Mouse (Mus musculus) brain, embryonic 14.5 days (tissue): ENCODE data around the gene Gpr156. TPM values are rescaled to one million over a fixed set of nuclear protein-coding genes. Genes with fewer than 3 reads are reported as not detected.

ENCODE experiments used
- DNase-seq: peaks from one replicate; pipeline ENCODE4 v3.0.0-alpha.2; 2011; ENCODE audit warnings: low read depth
- CTCF ChIP-seq: fragments of 200-500 bp; IDR thresholded peaks from 2 replicates; pipeline ENCODE4 v1.5.1; 2012; ENCODE audit warnings: inconsistent platforms, mild to moderate bottlenecking, moderate library complexity, borderline replicate concordance; ENCODE audit not compliant: insufficient read depth, insufficient read length; ENCODE audit errors: extremely low read depth
- POLR2A ChIP-seq: fragments of 200-500 bp; IDR thresholded peaks from 2 replicates; pipeline ENCODE4 v1.6.1; 2012; ENCODE audit warnings: mild to moderate bottlenecking, inconsistent platforms, borderline replicate concordance; ENCODE audit not compliant: poor library complexity, insufficient read depth, insufficient read length, severe bottlenecking; ENCODE audit errors: extremely low read depth
- polyA plus RNA-seq: library from polyadenylated mRNA; depleted of rRNA; stranded (reverse); fragments of >200 nt; gene quantifications from 2 replicates; pipeline ENCODE4 v1.2.3, GENCODE M21; 2012

Gpr156 gene
- polyA plus RNA-seq, 1 experiment = 7.0 TPM

- DNase-seq = peak; percentile 80
- TF ChIP-seq CTCF = no peak
- no peak for TF ChIP-seq POLR2A
These were observed 4.6 kb downstream of the Gpr156 start for GRCm38 (mm10) chr16:37920842-37921409.

- DNase-seq = peak; percentile 93
These were observed 9.8 kb downstream of the Gpr156 start for GRCm38 (mm10) chr16:37926087-37926486.

GRCm38 (mm10) chr16:37927117-37927516, 10.8 kb downstream of the Gpr156 start:
- DNase-seq = peak; percentile 88
- TF ChIP-seq CTCF (no peak), POLR2A (no peak)

More at GRCm38 (mm10) chr16:37926087-37926486, 9.8 kb downstream of the Gpr156 start:
- TF ChIP-seq POLR2A (no peak), CTCF (no peak)

- no peak for TF ChIP-seq POLR2A
- no peak for TF ChIP-seq CTCF
- peak; percentile 70 for DNase-seq
These were observed 12.7 kb downstream of the Gpr156 start for GRCm38 (mm10) chr16:37929006-37929405.

GRCm38 (mm10) chr16:37929626-37930025, 13.3 kb downstream of the Gpr156 start:
- TF ChIP-seq CTCF (0 out of 2 replicates have a peak, but pooled peaks have one; percentile 12), POLR2A (no peak)

GRCm38 (mm10) chr16:37934932-37935331, 18.6 kb downstream of the Gpr156 start:
- DNase-seq = no peak
- TF ChIP-seq POLR2A (no peak), CTCF (peak; percentile 9; the same call in 1 of the 2 replicates)

More at GRCm38 (mm10) chr16:37929626-37930025, 13.3 kb downstream of the Gpr156 start:
- DNase-seq = no peak

GRCm38 (mm10) chr16:37937276-37937675, 21.0 kb downstream of the Gpr156 start:
- DNase-seq = peak; percentile 53
- TF ChIP-seq POLR2A = no peak

GRCm38 (mm10) chr16:37938125-37939081, 22.1 kb downstream of the Gpr156 start:
- TF ChIP-seq POLR2A (no peak), CTCF (no peak)
- peak; percentile 97 for DNase-seq

- DNase-seq = peak; percentile 47
These were observed 23.0 kb downstream of the Gpr156 start for GRCm38 (mm10) chr16:37939082-37939863.

GRCm38 (mm10) chr16:37940291-37940690, 24.0 kb downstream of the Gpr156 start:
- no peak for TF ChIP-seq POLR2A
- no peak for TF ChIP-seq CTCF
- DNase-seq = no peak

More at GRCm38 (mm10) chr16:37939082-37939863, 23.0 kb downstream of the Gpr156 start:
- TF ChIP-seq CTCF (no peak), POLR2A (no peak)

- TF ChIP-seq CTCF (no peak), POLR2A (no peak)
- DNase-seq = peak; percentile 77
These were observed 27.4 kb downstream of the Gpr156 start for GRCm38 (mm10) chr16:37943701-37944100.

- no peak for TF ChIP-seq CTCF
- no peak for TF ChIP-seq POLR2A
- DNase-seq = peak; percentile 94
These were observed 28.9 kb downstream of the Gpr156 start for GRCm38 (mm10) chr16:37945031-37945796.
